Mouse (Mus musculus) gastrocnemius, postnatal 10 days (tissue): ENCODE measurements around the gene Kcnk5. TPM values are rescaled to one million over a fixed set of nuclear protein-coding genes. Genes with fewer than 3 reads are reported as not detected.

Source experiments
- DNase-seq: peaks from one replicate; pipeline ENCODE4 v3.0.0; 2021; ENCODE audit warnings: mixed read lengths
- total RNA-seq, 2 experiments: library from RNA; stranded (reverse); gene quantifications; 2 replicates each; pipeline ENCODE4 v1.2.3; 2021

Kcnk5 gene
- total RNA-seq, 2 experiments from 2014 or later: 0.99 to 1.9 TPM

DNA sequence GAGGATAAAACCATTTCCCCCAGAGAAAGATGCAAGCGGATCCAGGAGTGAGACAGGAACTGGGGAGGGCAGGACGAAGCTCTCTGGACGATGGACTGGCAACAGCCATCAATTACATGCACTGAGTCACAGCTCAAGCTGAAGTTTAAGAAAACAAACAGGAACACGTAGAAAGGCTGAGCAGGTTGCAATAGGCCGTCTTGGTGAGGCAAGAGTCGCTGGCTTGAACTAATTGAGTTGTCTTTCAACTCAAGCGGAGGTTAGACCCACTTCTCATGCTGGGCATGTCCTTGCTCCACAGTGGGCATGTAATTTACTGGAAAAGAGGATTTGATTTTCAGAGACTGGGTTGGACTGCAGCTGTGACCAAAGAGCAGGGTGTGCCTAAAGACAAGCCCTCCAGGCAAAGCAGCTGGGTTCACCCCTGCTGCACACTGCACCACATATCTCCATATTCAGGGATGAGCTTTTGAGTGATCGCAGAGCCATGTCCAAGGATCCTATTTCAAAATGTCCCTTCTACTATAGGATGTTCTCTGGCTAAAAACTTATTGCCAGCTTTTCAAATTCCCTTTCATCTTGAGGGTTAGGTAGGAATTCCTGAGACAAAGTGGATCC lies 19.6 kb upstream of the Kcnk5 start:
- no peak for DNase-seq

DNA sequence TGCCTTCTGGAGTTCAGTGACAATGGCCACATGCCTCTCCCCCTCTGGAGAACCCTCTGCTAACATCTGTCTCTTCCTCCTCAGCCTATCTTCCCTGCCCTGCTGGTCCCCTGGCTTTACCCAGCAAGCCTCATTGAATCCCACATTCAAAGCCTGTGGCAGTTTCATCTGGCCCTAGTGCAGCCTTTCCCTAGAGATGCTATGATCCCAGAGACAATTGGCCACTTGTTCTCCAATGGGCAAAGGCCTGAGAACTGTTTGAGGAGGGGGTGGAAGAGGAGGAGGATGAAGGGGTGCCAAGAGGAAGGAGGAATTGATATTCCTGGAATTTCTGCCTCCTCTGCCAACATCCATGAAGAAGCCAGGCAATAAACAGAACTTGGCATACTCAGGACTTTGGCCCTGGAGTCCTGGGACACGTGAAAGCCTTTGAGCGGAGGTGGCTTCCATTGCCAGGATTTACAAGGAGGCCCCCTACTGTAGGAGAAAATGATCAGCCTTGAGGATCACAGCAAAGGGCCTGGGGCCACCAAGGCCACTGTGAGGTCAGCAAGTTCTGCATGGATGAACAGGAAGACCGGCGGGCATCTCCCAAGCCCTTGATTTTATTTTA lies 11.6 kb upstream of the Kcnk5 start:
- DNase-seq: no peak

DNA sequence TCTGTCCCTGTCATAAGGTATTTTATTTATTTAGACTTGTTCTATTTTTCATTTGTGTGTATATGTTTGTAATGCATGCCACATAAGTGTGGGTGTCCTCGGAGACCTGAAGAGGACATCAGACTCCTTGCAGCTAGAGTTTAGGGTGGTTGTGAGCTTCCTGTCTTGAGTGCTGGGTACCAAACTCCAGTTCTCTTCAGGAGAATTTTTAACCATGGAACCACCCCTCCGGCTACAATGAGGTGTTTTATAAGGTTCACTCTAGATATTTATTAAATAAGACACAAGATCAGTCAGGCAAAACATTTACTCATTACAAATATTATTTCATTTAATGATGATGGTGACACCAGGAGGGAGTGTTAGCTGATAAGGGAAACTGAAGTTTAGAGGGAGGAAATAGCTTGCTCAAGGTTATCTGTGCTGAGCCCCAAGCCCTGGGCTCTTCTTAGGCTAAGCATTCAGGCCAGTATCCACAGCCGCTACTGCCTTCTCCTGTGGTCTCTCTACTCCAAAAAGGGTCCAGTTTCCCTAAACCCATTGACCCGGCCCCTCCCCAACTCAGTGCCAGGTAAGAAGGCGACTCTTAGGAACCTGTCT lies 9.6 kb upstream of the Kcnk5 start:
- DNase-seq: no peak

DNA sequence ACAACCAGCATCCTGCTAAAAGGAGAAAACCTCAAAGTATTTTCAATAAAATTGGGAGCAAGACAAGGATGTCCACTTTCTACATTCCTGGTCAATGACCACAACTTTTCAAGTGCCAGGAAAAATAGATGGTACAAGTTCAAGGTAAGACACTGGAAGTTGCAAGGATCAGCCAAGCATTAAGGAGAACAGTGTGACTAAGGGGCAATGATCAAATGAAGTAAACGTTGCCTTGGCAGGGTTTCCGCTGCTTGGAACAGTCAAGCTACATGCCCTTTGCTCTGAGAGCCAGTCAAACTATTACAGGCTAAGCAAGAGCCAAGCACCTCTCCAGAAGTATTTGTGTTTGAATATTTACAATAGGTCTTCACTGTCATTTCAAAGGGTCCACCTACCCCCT lies 8.1 kb upstream of the Kcnk5 start:
- DNase-seq: no peak

- no peak for DNase-seq
These were observed 3.8 kb upstream of the Kcnk5 start for GRCm38 (mm10) chr14:20185426-20185825.

DNA sequence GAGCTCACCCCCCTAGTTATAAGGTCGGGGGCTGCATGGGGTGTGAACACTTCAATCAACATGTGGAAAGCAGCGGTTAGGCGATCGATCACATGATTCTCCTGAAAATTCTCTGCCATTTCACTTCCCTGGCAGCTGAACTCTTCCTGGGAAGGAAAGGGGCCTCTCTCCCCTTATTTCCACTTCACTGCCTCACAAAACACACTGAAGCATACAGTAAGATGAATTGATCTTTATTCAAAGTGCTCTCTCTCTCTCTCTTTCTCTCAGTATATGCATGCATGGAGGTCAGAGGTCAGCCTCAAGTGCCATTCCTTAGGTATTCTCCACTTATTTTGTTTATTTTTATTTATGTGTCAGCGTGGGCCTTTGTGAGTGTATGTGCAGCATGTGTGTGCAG lies 2.1 kb upstream of the Kcnk5 start:
- DNase-seq: no peak

DNA sequence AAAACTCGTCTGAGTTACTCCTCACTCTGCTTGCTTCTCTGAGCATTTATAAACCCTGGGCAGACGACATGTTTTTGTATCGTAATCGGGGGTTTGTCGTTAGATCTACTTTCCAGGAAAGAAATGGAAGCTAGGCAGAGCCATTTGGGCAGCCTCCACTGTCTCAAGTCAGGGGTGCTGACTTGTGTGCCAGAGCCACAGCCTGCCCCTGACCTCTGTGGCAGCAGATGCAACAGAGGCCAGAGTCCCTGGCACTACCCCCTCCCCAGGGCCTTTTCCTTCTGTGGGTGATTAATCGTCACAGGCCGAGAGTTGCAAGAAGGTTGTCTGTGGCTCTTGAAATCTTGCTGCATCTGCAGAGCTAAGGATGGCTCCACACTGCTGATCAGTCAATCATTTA lies 987 bp upstream of the Kcnk5 start:
- DNase-seq: no peak

GRCm38 (mm10) chr14:20180751-20181162 lies 852 bp downstream of the Kcnk5 start:
- DNase-seq: peak; percentile 35

- no peak for DNase-seq
These were observed 1.3 kb downstream of the Kcnk5 start for GRCm38 (mm10) chr14:20180304-20180703.

- no peak for DNase-seq
These were observed 1.8 kb downstream of the Kcnk5 start for GRCm38 (mm10) chr14:20179731-20180280.

GRCm38 (mm10) chr14:20179080-20179479 lies 2.5 kb downstream of the Kcnk5 start:
- DNase-seq: no peak

DNA sequence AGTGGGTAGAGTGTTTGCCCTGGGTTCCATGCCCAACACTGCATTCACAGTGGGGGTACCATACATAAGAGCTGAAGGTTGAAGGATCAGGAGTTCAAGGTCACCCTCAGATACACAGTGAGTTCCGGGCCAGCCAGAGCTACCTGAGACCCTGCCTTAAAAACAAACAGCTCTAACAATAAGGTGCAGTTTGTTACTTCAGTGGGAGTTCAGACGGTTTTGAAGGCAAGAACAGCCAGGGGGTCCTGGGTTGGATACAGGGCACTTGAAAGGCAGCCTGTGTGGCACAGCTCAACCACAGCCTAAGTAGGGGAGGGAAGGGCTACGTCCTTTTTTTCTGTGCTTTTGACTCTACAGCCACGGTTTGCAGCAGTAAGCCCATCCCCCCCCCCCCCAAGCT lies 3.0 kb downstream of the Kcnk5 start:
- DNase-seq: no peak

DNA sequence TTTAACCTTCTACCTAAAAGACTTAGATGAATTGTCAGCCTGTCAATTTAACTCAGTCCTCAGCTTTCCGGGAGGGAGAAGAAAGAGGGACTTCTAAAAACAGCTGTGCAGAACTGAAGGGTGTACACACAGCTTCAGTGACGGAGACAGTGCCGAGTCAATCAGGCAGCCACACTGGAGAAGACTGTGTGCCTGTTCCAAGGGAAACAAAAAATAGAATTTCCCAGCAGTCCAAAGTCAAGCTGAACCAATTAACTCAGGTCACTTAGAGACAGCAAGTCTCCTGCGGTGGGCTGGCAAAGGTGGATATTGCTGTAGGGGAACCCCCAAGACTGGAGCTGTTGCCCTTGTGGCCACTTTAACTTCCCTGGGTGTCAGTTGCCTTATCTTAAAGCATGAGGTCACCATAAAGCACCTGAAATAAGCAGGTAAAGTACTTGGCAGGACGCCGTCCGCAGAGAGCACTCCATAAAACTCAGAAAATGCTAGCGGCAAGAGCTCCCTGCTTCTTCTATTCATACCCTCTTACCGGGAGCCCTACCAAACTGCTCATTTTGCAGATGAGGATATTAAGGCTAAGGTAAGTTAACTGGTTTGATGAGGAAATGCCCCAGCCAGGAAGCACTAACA lies 4.0 kb downstream of the Kcnk5 start:
- DNase-seq: no peak

DNA sequence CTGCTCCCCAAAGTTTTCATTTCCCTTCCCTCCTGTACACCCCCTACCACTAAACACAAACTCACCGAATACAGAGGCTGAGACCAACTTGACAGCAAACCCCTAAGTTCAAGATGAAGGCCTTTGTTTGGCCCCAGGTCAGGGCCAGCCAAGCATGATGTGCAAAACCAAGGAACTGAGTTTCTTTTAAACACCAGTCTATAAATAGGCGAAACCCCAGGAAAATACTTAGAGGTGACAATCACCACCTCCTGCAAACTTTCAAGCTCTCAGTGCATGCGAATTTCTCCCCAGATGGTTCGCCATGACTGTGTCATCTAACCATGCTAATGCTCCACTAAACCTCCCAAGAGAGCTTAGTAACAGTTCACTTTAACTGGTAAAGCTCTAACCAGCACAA lies 5.9 kb downstream of the Kcnk5 start:
- no peak for DNase-seq

- no peak for DNase-seq
These were observed 6.5 kb downstream of the Kcnk5 start for GRCm38 (mm10) chr14:20175114-20175513.

- DNase-seq: no peak
These were observed 6.9 kb downstream of the Kcnk5 start for GRCm38 (mm10) chr14:20174696-20175095.

GRCm38 (mm10) chr14:20173873-20174490 lies 7.6 kb downstream of the Kcnk5 start:
- DNase-seq: no peak

- no peak for DNase-seq
These were observed 8.7 kb downstream of the Kcnk5 start for GRCm38 (mm10) chr14:20172924-20173323.

- no peak for DNase-seq
These were observed 9.1 kb downstream of the Kcnk5 start for GRCm38 (mm10) chr14:20172509-20172908.

DNA sequence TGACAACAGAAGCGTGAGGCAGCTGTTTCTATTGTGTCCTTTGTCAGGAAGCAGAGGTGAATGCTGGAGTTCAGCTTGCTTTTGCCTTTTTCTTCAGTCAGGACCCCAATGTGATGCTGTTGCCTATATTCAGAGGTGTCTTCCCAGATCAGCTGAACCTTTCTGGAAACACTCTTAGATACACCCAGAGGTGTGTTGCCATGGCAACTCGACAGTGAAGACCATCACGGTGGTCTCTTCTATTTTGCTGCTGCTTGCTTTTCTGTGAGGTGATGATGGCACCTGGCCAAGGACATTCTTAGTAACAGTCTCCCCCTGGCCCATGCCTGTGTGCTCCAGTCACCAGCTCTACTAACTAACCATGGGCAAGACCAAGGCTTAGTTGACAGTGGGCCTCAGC lies 9.8 kb downstream of the Kcnk5 start:
- DNase-seq: no peak

DNA sequence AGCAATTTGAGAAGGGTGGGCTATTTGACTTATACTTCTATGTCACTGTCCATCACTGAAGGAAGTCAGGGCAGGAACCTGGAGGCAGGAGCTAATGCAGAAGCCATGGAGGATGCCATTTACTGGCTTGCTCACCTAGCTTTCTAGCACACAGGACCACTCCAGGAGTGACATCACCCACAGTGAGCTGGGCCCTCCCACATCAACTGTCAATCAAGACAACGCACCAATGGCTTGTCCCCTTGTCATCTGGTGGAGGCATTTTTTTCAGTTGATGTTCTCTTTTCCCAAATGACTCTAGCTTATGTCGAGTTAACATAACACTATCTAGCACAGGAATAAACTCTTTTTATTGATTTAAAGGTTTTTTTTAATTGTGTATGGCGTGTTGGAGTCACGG lies 12.4 kb downstream of the Kcnk5 start:
- DNase-seq: no peak

GRCm38 (mm10) chr14:20168478-20168877 lies 13.1 kb downstream of the Kcnk5 start:
- DNase-seq: no peak

- no peak for DNase-seq
These were observed 13.6 kb downstream of the Kcnk5 start for GRCm38 (mm10) chr14:20168054-20168453.
